Mouse (Mus musculus) hindbrain, embryonic 15.5 days (tissue): ENCODE measurements around the gene Ndufaf3. TPM values are rescaled to one million over a fixed set of nuclear protein-coding genes. Genes with fewer than 3 reads are reported as not detected.

Experiments used
- ATAC-seq: fragments of 200-750 bp; cut with Nextera tagmentation; 2 replicates; pipeline ENCODE4 v1.8.0; 2017; ENCODE audit warnings: low read depth, moderate number of reproducible peaks, moderate TSS enrichment; ENCODE audit not compliant: low FRiP score
- H3K27ac ChIP-seq: fragments of 300-500 bp; sonication (generic); replicated peaks from 2 replicates; pipeline ENCODE4 v1.5.1; 2015; ENCODE audit warnings: mild to moderate bottlenecking, inconsistent platforms
- H3K27me3 ChIP-seq: fragments of 300-500 bp; sonication (generic); 2 replicates; pipeline ENCODE4 v1.6.1; 2015; ENCODE audit warnings: control low read depth, inconsistent platforms
- H3K36me3 ChIP-seq: fragments of 300-500 bp; sonication (generic); 2 replicates; pipeline ENCODE4 v1.6.1; 2015; ENCODE audit warnings: control low read depth, inconsistent platforms
- H3K4me1 ChIP-seq: fragments of 300-500 bp; sonication (generic); replicated peaks from 2 replicates; pipeline ENCODE4 v1.6.1; 2015; ENCODE audit warnings: control low read depth, inconsistent platforms
- H3K4me2 ChIP-seq: fragments of 300-500 bp; sonication (generic); 2 replicates; pipeline ENCODE4 v1.6.1; 2015; ENCODE audit warnings: moderate library complexity, mild to moderate bottlenecking, inconsistent platforms
- H3K4me3 ChIP-seq: fragments of 300-500 bp; sonication (generic); 2 replicates; pipeline ENCODE4 v1.5.1; 2015; ENCODE audit warnings: mild to moderate bottlenecking, inconsistent platforms
- H3K9ac ChIP-seq: fragments of 300-500 bp; sonication (generic); 2 replicates; pipeline ENCODE4 v1.6.1; 2015; ENCODE audit warnings: inconsistent platforms
- H3K9me3 ChIP-seq: fragments of 300-500 bp; sonication (generic); 2 replicates; pipeline ENCODE4 v1.6.1; 2016; ENCODE audit warnings: control low read depth, inconsistent platforms
- WGBS: fragments of 180-500 bp; shearing (Covaris S2); methylation state at CpG from one replicate; pipeline ENCODE4 v1.1.7; 2015; 5-methylcytosine and 5-hydroxymethylcytosine counted together
- microRNA counts: library from miRNA; unstranded; fragments of <30 nt; microRNA quantifications from one replicate; lab custom pipeline; 2016
- microRNA-seq: library from miRNA; unstranded; fragments of <30 nt; microRNA quantifications from one replicate; pipeline ENCODE4, GENCODE M21; 2016
- polyA plus RNA-seq: library from polyadenylated mRNA; unstranded; fragments of >200 nt; fragmentation: Nextera tagmentation; extraction: Ambion mirVana; gene quantifications from 2 replicates; pipeline ENCODE4 v1.2.1, GENCODE M21; 2015

Gene Ndufaf3
- polyA plus RNA-seq, 1 experiment from 2014 or later: 78.5 TPM

DNA sequence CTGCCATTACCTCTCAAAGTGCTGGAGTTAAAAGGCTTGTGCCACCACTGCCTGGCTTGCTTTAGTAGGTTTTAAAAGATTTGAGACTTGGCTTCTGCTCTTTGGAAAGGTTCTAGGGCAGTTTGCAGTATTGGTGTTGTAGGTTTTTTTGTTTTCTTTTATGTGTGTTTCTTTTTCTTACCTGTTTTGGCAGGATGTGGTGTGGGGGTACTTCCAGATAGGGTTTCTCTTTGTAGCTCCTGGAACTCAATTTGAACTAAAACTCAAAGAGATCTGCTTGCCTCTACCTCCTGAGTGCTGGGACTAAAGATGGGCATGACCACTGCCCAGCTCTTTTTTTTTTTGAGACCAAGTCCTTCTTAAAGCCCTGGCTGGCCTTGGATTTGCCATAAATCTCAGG lies 26.4 kb downstream of the Ndufaf3 start:
- no peak for ATAC-seq
- Histone ChIP-seq H3K27ac (no peak overlapping the region), H3K4me3 (no peak overlapping the region), H3K9ac (no peak overlapping the region), H3K4me2 (no peak overlapping the region), H3K9me3 (no peaks in the 10 kb centered on the region), H3K27me3 (no peaks in the 10 kb centered on the region), H3K4me1 (no peaks in the 10 kb centered on the region), H3K36me3 (peaks cover 86% of the 10 kb centered on the region)

DNA sequence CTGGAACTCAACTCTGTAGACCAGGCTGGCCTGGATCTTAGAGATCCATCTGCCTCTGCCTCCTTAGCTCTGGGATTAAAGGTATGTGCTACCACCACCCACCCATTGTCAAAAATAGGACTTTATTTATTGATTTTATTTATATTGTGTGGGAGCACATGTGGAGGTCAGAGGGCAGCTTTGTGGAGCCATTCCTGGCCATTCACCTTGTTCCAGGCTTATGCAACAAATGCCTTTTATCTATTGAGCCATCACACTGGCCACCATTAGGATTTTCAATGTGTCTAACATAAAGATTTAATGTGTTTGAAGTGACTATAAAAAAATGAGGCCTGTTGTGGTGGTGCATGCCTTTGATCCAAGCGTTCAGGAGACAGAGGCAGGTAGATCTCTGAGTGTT lies 35.7 kb downstream of the Ndufaf3 start:
- Histone ChIP-seq H3K4me3 (no peak overlapping the region), H3K27me3 (no peaks in the 10 kb centered on the region), H3K4me2 (no peak overlapping the region), H3K9me3 (no peaks in the 10 kb centered on the region), H3K9ac (no peak overlapping the region), H3K36me3 (peaks cover 78% of the 10 kb centered on the region), H3K4me1 (no peaks in the 10 kb centered on the region), H3K27ac (no peak overlapping the region)
- WGBS: 92% methylated on average over 1 of the region's 1 CpGs
- no peak for ATAC-seq

DNA sequence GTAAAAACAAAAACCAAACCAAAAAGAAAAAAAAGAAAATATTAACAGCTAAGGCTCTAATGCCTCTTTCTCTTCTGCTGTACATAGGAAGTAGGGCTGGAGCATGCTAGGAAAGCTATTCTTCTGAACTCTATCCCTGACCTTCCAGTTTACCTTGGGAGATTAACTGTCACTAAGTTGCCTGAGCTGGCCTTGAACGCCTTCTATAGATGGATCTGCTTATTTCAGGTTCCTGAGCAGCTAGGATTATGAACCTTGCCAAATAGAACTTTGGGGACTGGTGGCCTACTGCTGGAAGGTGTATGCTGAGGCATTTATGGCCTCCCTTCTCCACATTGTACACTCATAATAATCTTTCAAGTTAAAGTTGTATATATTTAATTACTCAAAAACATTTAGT lies 36.3 kb downstream of the Ndufaf3 start:
- H3K9me3 ChIP-seq: no peaks in the 10 kb centered on the region
- 96% methylated on average over 1 of the region's 1 CpGs for WGBS
- peaks cover 73% of the 10 kb centered on the region for H3K36me3 ChIP-seq
- no peaks in the 10 kb centered on the region for H3K4me1 ChIP-seq
- H3K4me3 ChIP-seq: no peak overlapping the region
- ATAC-seq: no peak
- no peaks in the 10 kb centered on the region for H3K27me3 ChIP-seq
- H3K9ac ChIP-seq: no peak overlapping the region
- H3K4me2 ChIP-seq: no peak overlapping the region
- no peak overlapping the region for H3K27ac ChIP-seq

DNA sequence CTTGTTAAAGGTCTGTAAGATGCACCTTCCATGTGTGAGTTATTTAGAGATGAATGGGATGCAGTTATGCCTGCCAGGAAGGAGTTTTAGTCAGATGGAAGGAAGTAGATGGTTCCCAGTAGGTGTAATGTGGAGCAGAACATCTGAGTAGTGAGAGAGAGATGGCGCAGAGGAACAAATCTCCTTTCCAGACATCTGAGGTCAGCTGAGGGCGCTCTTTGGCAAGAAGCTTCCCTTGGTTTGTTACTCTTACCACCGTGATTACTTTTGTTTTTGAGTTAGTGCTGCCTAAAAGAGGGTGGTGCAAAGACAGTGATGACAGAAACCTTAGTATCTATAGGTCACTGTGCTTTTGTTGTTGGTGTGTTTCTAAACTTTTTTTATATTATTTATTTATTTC lies 41.8 kb downstream of the Ndufaf3 start:
- 84% methylated on average over 3 of the region's 3 CpGs for WGBS
- no peak overlapping the region for H3K9ac ChIP-seq
- H3K4me3 ChIP-seq: no peak overlapping the region
- H3K9me3 ChIP-seq: no peaks in the 10 kb centered on the region
- H3K36me3 ChIP-seq: peaks cover 22% of the 10 kb centered on the region
- ATAC-seq: no peak
- no peak overlapping the region for H3K4me2 ChIP-seq
- no peak overlapping the region for H3K27ac ChIP-seq
- H3K27me3 ChIP-seq: no peaks in the 10 kb centered on the region
- peaks cover 6% of the 10 kb centered on the region for H3K4me1 ChIP-seq

DNA sequence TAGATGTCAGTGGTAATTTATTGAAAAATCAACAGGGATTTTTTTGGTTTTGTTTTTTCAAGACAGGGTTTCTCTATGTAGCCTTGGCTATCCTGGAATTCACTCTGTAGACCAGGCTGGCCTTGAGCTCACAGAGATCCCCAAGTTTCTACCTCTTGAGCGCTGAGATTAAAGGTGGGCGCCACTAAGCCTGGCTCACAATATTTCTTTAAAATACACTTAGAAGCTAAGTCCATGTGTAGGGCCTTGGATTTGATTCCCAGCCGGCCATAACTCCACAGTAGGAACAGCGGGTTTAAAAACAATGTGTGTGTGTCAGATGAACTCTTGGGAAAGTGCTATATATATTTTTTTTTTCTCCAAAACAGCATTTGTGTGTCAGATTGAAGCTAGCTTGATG lies 43.9 kb downstream of the Ndufaf3 start:
- no peak overlapping the region for H3K4me2 ChIP-seq
- H3K4me3 ChIP-seq: no peak overlapping the region
- H3K9me3 ChIP-seq: no peaks in the 10 kb centered on the region
- peaks cover 23% of the 10 kb centered on the region for H3K4me1 ChIP-seq
- 99% methylated on average over 4 of the region's 4 CpGs for WGBS
- H3K9ac ChIP-seq: no peak overlapping the region
- H3K36me3 ChIP-seq: peaks cover 1% of the 10 kb centered on the region; the same call in 1 of the 2 replicates
- no peak overlapping the region for H3K27ac ChIP-seq
- H3K27me3 ChIP-seq: no peaks in the 10 kb centered on the region
- no peak for ATAC-seq

DNA sequence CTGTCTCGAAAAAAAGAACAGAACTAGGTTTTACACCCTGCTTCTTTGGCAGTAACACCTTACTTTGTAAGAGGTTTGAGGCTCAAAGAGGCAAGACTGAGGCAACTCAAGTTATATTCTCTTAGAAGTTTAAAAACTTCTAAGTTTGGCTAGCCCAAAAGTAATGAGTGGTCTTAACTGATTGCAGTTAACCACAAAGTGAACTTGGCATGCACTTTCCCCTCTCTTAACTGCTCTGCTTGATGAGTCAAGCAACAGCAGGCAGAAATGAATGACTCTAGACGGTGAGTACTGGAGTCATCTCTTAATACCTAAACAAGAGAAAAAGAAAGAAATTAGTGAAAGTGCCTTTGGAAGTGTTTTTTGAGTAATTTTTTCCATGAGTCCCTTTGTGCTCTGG lies 45.6 kb downstream of the Ndufaf3 start:
- Histone ChIP-seq H3K27ac (no peak overlapping the region), H3K27me3 (no peaks in the 10 kb centered on the region), H3K4me3 (no peak overlapping the region), H3K9me3 (no peaks in the 10 kb centered on the region), H3K9ac (no peak overlapping the region), H3K4me2 (no peak overlapping the region), H3K4me1 (peaks cover 23% of the 10 kb centered on the region), H3K36me3 (no peaks in the 10 kb centered on the region)
- ATAC-seq: no peak
- WGBS: 88% methylated on average over 2 of the region's 2 CpGs

DNA sequence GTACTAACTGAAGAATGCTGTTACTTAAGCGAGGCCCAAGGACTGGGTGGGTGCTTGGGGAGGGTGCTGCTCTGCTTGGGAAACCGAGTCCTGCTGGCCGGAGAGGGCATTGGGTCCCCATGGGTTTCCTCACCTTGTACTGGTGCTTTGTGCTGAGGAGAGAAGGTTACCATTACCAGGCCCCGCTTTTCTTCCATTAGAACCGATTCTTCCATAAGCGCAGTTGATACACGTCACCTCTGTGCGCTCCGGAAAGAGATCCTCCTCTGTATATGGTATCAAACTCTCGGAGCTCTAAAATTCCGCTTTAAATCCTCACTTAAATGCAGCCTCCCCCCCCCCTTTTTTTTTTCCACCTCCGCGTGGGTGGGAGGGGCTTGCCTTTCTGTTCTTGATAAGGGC lies 49.3 kb downstream of the Ndufaf3 start:
- Histone ChIP-seq H3K4me1 (peaks cover 31% of the 10 kb centered on the region), H3K9me3 (no peaks in the 10 kb centered on the region), H3K36me3 (peaks cover 26% of the 10 kb centered on the region), H3K9ac (peak overlapping the region; percentile 94), H3K27me3 (no peaks in the 10 kb centered on the region), H3K4me2 (peak overlapping the region; percentile 77), H3K27ac (peak overlapping the region; percentile 99), H3K4me3 (peak overlapping the region; percentile 94)
- ATAC-seq: no peak; the same call in 1 of the 2 replicates
- WGBS: 1% methylated on average over 13 of the region's 13 CpGs

DNA sequence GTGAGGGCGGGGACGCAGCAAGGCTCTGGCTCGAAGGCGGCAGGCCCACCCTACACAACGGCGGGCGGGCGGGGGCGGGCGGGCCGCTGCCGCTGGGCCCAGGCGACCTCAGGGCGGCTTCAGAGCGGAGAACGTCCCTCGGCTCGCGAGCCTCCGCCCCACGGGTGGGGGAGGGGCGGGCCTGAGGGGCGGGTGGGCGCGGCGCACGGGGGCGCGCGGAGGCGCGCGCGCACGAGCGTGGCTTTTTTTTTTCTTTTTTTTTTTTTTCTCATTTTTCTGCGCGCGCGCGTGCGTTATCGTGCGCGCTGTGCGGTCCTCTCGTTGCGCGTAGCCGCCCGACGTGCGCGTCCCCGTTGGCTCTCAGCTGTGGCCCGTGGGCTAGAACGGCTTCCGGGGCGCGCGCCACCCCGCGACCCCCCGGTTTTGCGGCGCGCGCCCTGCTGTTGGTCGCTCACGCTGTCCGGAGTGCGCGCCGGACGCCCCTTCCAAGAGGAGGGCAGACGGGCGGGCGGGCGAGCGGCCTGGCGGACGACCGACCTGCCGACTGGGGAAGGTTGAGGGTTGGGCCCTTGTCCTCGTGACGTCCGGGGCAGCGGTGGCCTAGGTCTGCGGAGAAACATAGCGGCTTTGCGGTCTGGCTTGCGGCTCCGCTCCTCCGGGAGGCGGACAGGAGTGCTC lies 49.8 kb downstream of the Ndufaf3 start:
- no peaks in the 10 kb centered on the region for H3K9me3 ChIP-seq
- H3K4me3 ChIP-seq: peak overlapping the region; percentile 94
- peak overlapping the region; percentile 94 for H3K9ac ChIP-seq
- ATAC-seq: peak; percentile 81
- peak overlapping the region; percentile 99 for H3K27ac ChIP-seq
- peaks cover 31% of the 10 kb centered on the region for H3K4me1 ChIP-seq
- peak overlapping the region; percentile 77 for H3K4me2 ChIP-seq
- 0% methylated on average over 47 of the region's 95 CpGs for WGBS
- no peaks in the 10 kb centered on the region for H3K27me3 ChIP-seq
- H3K36me3 ChIP-seq: peaks cover 31% of the 10 kb centered on the region

DNA sequence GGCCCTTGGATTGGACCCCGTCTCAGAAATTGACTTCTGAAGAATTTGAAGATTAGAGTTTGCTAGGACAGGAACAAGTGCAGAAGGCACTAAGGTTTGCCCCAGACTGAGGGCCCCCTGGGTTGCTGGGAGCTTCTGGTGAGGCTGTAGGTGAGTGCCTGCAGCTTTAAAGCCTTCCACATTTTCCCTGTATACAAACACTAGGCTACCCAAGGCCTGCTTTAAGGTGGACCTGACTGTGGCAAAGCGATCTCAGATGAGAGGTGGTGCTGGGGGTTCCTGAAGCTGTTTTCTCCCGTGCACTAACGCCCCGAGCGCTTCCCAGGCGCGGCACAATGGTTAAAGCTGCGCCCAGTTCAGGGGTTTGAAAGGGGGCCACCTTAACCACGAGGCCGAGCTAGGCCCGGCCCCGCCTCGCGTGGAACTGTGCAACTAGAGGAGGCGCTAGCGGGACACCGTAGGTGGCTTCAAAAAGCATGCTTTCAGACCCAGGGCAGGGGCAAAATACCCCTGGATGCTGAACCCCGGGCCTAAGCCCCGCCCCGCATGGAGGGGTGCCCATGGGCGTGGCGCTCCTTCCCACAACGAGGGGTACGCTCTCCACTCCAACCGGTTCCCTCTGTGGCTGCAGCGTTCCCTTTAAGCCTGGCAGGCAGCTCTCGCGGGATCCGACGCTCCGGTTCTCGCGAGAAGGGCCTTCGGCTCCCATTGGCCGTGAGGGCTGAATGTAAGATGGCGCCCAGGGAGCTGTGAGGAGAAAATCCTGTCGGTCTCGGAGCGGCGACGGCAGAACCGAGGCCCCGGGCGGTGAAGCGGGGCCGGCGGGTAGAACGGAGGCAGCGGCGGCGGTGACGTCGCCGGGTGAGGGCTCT lies 50.6 kb downstream of the Ndufaf3 start, which contains the start of gene Qrich1:
Gene Qrich1, plus strand, starts transcription at position 427 of the 872 bp plus-strand sequence.
- peak within 1 kb of the TSS; percentile 94 for H3K9ac ChIP-seq
- peak within 1 kb of the TSS; percentile 99 for H3K27ac ChIP-seq
- H3K9me3 ChIP-seq: no peaks in the 10 kb centered on the region
- WGBS: 1% methylated on average over 49 of the region's 55 CpGs
- H3K4me2 ChIP-seq: peak within 1 kb of the TSS; percentile 77
- H3K36me3 ChIP-seq: peaks cover 39% of the 10 kb centered on the region
- no peaks in the 10 kb centered on the region for H3K27me3 ChIP-seq
- peak; percentile 96 for ATAC-seq
- H3K4me3 ChIP-seq: peak within 1 kb of the TSS; percentile 94
- peaks cover 27% of the 10 kb centered on the region for H3K4me1 ChIP-seq

MicroRNA genes within 50 kb of the gene (microRNA counts, 519-probe panel; counts per million panel counts)
- microRNA mmu-miR-191 (lab: Ali Mortazavi, UCI) (2,953 counts per million, percentile 58 among the panel's probes with 10 or more counts), microRNA mmu-miR-425 (lab: Ali Mortazavi, UCI) (2,832 counts per million, percentile 54 among the panel's probes with 10 or more counts)

Small RNA genes within 50 kb of the gene (microRNA-seq; reads per million reads assigned to microRNA genes)
- gene Gm24083 (not detected), gene Mir191 (not detected), gene Mir425 (981 reads per million, percentile 77 among the genes with 10 or more reads in this experiment)

Other genes starting within 250 kb of the Ndufaf3 start
- 444 and 458 TPM in 2 replicates for gene Gpx1, start 228.5 kb downstream of the Ndufaf3 start, polyA plus RNA-seq
- gene Usp4, start 219.6 kb downstream of the Ndufaf3 start, polyA plus RNA-seq: 123 and 125 TPM in 2 replicates
- gene 1700102P08Rik, start 174.6 kb downstream of the Ndufaf3 start, polyA plus RNA-seq: 1.5 and 2.3 TPM in 2 replicates
- 1.6 and 2.5 TPM in 2 replicates for gene Ccdc36, start 138.9 kb downstream of the Ndufaf3 start, polyA plus RNA-seq
- gene BC048562, start 131.0 kb downstream of the Ndufaf3 start, polyA plus RNA-seq: not detected in 2 replicates
- gene Ccdc71, start 106.9 kb downstream of the Ndufaf3 start, polyA plus RNA-seq: 57.5 and 63.4 TPM in 2 replicates
- 67.5 and 70.8 TPM in 2 replicates for gene Klhdc8b, start 105.9 kb downstream of the Ndufaf3 start, polyA plus RNA-seq
- gene Lamb2, start 87.7 kb downstream of the Ndufaf3 start, polyA plus RNA-seq: 24.1 and 25.1 TPM in 2 replicates
- 76.5 and 80.8 TPM in 2 replicates for gene Usp19, start 76.8 kb downstream of the Ndufaf3 start, polyA plus RNA-seq
- 62.8 and 63.8 TPM in 2 replicates for gene Qars, start 59.7 kb downstream of the Ndufaf3 start, polyA plus RNA-seq
- 118 and 127 TPM in 2 replicates for gene Qrich1, start 50.6 kb downstream of the Ndufaf3 start, polyA plus RNA-seq
- 109 and 111 TPM in 2 replicates for gene Impdh2, start 7.1 kb downstream of the Ndufaf3 start, polyA plus RNA-seq
- gene Dalrd3, start 2.5 kb upstream of the Ndufaf3 start, polyA plus RNA-seq: 304 and 323 TPM in 2 replicates
- 308 and 313 TPM in 2 replicates for gene Wdr6, start 11.3 kb upstream of the Ndufaf3 start, polyA plus RNA-seq
- gene P4htm, start 30.2 kb upstream of the Ndufaf3 start, polyA plus RNA-seq: 34.9 and 35.1 TPM in 2 replicates
- gene Arih2, start 82.0 kb upstream of the Ndufaf3 start, polyA plus RNA-seq: 43.0 and 48.1 TPM in 2 replicates
- gene Slc25a20, start 94.7 kb upstream of the Ndufaf3 start, polyA plus RNA-seq: 43.3 and 47.7 TPM in 2 replicates
- 62.4 and 65.9 TPM in 2 replicates for gene Prkar2a, start 121.9 kb upstream of the Ndufaf3 start, polyA plus RNA-seq
- gene Ip6k2, start 216.4 kb upstream of the Ndufaf3 start, polyA plus RNA-seq: 180 and 206 TPM in 2 replicates
- gene Nckipsd, start 240.9 kb upstream of the Ndufaf3 start, polyA plus RNA-seq: 30.3 and 30.7 TPM in 2 replicates